Mouse (Mus musculus): ENCODE results near the gene Sfxn1.

Gene Sfxn1

GRCm38 (mm10) chr13:54077470-54078174, 6.0 kb downstream of the Sfxn1 start:
- DNase-seq (ENCODE audit: low spot score in 2 of 2) = no peak

DNA sequence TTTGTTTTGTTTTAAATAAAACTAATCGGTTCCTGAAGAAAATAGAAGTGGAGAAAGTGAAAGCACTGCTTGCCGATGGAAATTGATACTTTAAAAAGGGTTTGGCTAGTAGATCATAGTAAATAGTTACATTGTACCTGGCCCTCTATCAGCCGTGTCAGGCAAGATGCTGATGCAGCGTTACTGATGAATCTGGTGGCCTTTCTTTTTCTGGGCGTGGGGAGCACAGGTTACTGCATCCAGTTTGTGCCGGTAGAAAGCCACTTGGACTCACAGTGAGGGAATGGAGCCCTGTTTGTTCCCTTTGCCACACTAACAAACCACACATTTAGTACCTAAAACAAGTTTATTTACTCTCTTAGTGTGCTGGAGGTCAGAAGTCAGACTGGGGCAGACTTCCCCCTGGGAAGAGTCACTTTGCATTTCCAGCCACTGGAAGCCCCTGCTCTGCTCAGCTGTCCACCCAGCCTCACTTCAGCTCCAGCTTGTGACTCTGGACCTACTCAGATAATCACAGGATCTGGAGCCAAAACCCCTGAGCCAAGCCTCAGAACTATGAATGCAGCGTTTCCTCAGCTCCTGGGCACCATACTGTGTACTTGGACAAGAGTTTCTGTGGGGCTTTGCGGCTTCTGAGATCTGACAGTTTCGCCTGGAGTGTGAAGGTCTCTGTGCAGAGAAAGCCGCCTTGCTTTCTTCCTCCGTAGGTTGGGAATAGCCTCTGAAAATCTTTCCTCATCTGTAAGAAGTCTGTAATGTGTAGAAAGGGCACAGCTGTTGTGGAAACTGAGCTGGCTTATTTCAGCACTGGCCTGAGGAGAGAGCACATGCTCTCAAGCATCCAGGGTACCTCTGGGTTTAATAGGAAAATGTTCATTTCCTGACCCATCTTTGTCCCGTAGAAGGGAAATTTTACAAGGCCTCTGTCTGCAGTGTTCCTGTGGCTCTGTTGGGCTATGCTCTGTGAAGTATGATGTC, 8.4 kb downstream of the Sfxn1 start:
- DNase-seq (ENCODE audit: low spot score in 2 of 2) = no peak

DNA sequence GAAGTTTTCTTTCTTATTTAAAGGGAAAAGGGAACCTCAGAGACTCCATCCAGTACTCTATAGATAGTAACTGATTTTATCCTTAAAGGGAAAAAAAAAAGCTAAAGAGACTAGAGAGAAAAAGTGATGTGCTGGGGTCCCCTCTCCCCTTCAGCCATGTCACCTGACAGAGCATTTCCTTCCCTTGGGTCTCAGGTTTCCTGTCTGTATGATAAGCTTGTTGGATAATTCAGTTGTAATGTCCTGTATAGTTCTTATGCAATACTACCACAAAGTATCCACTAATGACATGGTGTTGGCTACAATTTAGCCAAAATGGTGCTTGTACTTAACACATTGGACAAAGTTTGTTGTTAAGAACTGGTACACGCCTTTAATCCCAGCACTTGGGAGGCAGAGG, 9.1 kb downstream of the Sfxn1 start:
- no peak for DNase-seq (ENCODE audit: low spot score in 2 of 2)

DNA sequence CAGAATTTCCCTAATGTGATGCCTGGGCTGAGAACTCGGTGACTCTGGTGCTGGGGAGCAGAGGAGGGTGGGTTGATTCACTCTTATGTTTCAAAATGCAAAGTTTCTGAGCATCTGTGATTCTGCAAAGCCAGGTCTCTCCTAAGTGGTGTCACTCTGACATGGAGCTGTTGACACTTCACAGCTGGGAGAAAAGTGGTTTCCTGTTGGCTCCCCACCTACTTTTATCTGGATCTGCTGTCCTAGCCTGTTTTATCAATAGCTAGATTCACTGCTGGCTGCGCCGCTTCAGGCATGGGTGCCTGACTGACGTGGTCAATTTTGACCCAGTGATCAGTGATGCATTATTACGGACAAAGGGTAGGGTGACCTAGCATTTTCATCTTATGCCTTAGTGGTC, 11.3 kb downstream of the Sfxn1 start:
- no peak for DNase-seq (ENCODE audit: low spot score in 2 of 2)

- no peak for DNase-seq (ENCODE audit: low spot score in 2 of 2)
These were observed 12.5 kb downstream of the Sfxn1 start for GRCm38 (mm10) chr13:54084178-54084577.

DNA sequence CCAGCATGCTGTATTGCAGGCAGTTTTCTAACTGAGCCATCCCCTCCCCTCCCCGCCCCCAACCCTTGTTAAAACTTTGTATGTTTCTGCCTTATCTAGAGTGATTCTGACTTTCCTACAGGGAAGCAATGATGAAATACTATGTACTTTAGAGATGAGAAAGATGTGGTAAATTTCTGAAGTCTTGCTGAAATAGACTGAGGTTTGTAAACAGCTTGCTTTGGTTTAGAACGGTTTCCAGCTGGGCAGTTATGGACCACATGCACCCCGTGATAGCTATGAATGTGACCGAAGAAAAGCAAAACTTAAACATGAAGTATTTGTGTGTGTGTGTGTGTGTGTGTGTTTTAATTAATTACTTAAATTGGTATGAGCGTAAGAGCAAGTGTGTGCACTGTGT, 13.2 kb downstream of the Sfxn1 start:
- no peak for DNase-seq (ENCODE audit: low spot score in 2 of 2)

GRCm38 (mm10) chr13:54085266-54085665, 13.6 kb downstream of the Sfxn1 start:
- DNase-seq (ENCODE audit: low spot score in 2 of 2) = no peak

DNA sequence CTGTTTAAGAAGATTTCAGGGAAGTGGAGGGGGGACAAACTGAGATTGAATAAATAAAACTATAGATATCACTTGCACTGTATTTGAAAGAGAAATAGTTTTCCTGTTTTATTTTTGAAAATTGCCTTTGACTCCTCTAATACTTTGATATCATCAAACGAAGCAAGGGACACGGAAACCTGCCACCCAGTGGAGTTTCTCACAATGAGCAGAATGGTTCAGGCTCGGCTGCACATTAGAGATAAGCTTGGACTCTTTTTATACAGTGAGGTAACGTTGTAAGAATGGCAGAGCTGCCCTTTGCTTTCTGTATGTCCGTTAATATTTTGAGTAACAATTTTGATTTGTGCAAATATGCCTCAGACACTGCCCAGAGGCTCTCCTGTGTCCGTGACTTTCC, 20.1 kb downstream of the Sfxn1 start:
- DNase-seq (ENCODE audit: low spot score in 2 of 2) = no peak

DNA sequence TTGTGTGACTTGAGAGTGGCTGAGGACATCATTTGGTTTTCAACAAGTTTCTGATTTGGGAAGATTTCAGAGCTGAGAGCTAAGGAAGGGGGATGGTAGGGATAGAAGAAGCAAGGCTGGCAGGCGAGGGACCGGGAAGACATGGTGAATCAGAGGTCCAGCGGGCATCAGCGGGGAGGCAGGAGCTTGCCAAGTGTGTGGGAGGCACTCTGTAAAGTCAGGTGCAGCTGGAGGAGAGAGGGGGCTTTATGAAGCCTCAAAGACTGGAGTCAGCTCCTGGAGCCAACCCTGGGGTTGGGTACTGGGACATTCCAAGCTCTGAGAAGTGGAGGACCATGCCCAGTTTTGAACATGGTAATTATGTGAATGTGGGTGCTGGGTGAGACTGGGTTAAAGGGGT, 22.7 kb downstream of the Sfxn1 start:
- DNase-seq (ENCODE audit: low spot score in 2 of 2) = no peak

GRCm38 (mm10) chr13:54094963-54095362, 23.3 kb downstream of the Sfxn1 start:
- DNase-seq (ENCODE audit: low spot score in 2 of 2) = no peak

- DNase-seq (ENCODE audit: low spot score in 2 of 2) = no peak
These were observed 24.1 kb downstream of the Sfxn1 start for GRCm38 (mm10) chr13:54095721-54096120.

DNA sequence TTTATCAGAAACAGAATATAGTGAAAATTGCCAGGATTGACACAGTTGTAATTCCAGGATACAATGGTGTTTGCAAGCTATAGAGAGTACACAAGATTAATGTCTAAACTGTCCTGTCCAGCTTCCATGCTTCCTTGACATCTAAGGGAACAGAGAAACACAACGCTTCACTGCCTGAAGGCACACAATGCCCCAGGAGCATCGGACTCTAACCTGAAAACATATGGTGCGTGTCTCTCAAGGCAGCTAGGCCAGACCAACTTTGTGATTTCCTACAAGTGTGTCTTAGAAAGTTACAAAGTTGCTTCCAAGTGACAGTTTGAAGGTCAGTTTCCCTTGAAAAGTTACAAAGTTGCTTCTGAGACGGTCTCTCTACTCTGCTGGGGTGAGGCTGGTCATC, 25.6 kb downstream of the Sfxn1 start:
- DNase-seq (ENCODE audit: low spot score in 2 of 2) = no peak

DNA sequence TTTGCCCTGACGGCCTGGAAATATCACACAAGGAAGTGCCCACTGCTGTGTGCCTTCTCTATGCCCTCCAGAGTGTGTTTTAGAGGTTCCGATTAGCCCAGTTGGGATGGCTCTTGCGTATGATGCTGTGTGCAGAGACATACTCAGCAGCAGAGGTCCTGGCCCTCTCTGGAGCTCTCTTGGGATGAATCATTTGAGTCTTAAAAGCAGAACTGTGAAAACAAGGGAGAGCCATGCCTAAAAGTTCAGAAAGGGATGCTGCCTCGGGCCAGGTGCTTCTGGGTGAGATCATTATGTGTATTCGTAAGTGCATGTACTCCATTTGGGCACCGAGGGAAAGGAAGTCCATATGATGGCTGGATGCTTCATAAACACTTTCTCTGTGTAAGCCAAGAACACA, 26.1 kb downstream of the Sfxn1 start:
- DNase-seq (ENCODE audit: low spot score in 2 of 2) = no peak

- no peak for DNase-seq (ENCODE audit: low spot score in 2 of 2)
These were observed 29.6 kb downstream of the Sfxn1 start for GRCm38 (mm10) chr13:54101031-54101820.

GRCm38 (mm10) chr13:54102061-54102460, 30.4 kb downstream of the Sfxn1 start:
- DNase-seq (ENCODE audit: low spot score in 2 of 2) = no peak

DNA sequence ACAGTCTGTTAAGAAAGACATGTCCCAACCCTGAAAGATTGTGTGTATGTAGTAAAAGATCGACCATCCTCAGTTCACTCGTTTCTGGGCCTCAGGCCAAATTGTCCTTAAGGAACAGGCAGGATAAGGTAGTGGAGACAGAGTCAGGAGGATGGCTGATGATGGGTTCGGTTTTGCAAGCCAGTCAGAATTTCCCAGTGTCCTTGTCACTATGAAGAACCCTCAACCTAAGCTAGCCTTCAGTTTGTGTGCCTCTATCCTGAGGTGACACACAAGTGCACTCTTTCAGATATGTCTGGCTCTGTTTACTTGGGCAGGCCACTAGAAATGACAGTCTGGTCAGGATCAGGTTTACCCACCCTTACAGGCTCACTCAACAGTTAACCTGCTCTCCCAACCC, 31.6 kb downstream of the Sfxn1 start:
- DNase-seq (ENCODE audit: low spot score in 2 of 2) = no peak

DNA sequence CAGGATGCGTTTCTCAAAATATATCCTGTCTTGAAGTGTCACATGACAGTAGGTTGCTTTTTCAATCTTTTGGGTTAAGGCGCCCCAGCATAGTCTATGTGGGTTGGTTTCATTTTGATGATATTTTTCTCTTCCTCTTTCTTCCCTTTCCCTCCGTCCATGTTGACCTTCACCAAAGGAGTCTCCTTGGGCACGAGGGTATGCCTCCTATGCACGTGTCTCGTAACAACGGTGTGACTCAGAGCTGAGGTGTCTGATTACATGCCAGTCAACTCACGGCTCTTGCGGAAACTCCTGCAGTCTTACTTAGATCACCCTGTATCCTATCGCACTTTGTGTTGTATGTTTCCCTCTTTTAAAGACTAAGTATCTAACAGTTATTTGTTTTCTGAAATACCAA, 32.2 kb downstream of the Sfxn1 start:
- no peak for DNase-seq (ENCODE audit: low spot score in 2 of 2)

DNA sequence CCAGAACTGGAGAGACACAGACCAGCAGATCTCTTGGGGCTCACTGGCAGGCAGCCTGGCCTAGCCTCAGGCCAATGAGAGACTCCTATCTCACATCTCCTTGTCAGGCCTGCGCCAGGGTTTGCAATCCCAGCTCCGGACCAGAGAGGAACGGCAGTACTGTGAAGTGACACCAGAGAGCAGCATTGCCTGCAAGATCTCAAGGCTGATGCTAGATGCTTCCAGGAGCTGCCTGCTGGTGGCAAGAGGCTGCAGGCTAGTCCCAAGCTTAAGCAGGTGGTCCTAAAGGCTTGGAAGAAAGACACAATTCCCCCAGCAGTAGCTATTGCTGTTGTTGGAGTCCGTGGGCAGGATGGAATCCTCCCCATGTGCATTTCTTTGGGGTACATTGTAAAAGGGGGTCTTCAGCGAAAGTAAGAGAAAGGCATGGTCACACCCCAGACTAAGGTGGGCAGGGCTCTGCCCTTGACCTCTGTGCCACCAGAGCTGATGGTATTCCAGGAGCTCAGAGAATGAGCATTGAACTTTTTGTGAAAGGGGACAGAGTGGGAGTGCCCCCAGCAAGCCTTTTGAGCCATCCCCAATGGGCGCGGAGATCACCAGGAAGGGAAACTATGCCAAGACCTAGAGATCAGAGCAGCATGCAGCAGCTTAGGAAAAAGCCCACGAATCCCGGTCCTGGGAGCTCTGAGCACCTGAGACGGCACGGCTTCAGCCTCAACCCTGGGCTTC, 42.3 kb downstream of the Sfxn1 start:
- peak; percentile 40 to 72 for DNase-seq (ENCODE audit: low spot score in 2 of 2)

DNA sequence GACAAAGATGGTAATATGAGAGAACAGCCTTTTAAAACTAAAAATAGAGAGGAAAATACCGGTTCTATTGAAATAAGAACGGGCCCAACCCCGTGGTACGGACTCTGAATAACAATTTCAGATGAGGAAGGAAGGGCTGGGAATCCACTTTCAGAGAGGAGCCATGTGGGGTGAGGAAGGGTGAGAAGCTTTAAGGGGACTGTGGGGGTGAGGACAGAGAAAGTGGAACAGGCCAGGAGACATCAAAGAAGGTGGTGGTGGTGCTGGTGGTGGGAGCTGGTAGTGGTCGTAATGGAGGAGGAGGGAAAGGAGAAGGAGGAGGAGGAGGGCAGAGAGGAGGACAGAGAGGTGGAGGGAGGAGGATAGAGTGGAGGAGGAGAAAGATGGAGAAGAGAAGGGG, 43.3 kb downstream of the Sfxn1 start:
- DNase-seq (ENCODE audit: low spot score in 2 of 2) = no peak

- no peak for DNase-seq (ENCODE audit: low spot score in 2 of 2)
These were observed 44.1 kb downstream of the Sfxn1 start for GRCm38 (mm10) chr13:54115779-54116178.

GRCm38 (mm10) chr13:54118355-54118754, 46.7 kb downstream of the Sfxn1 start:
- DNase-seq (ENCODE audit: low spot score in 2 of 2) = no peak

All from spleen, postnatal 10 days (tissue).